12 mouse cellular contexts compared by ENCODE assay signal in the genomic region with DNA sequence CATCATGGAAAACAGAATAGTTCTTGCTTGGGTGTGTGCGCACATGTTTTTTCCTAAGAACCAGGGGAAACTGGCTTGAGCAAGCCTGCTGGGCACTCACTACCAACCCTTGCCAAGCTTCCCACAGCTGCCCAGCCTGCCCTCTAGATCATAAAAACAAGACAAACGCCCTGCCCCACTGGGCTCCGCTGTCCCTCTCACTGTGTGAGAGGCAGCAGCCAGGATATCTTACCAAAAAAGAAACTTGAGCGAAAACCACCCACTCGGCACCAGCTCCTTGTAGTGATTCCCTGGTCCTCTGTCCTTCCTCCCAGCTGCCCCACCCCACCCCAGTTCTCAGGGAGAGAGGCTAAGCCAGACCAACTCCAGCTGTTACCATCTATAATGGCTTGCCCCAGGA. TPM values are rescaled to one million over a fixed set of nuclear protein-coding genes. Genes with fewer than 3 reads are reported as not detected.
DNase-seq lines count a peak whose midpoint lies in the region; ATAC-seq and TF ChIP-seq lines count a peak whose summit lies in the region.
"Had no signal": no experiment of that assay in that cellular context is flagged by ENCODE, and none has a peak within 500 bp of the region (broad histone marks: within the 10 kb centered on the region; RNA-seq: fewer than 3 reads in every experiment).

No protein-coding gene starts in this region.

- H3K4me1 ChIP-seq in liver, postnatal 0 days (ENCODE audit: insufficient read depth): peaks cover 13% of the 10 kb centered on the region
- peaks cover 39% of the 10 kb centered on the region for H3K4me1 ChIP-seq in embryonic facial prominence, embryonic 10.5 days

- 75% methylated on average over 5 of the region's 5 CpGs for WGBS in liver, postnatal 0 days (ENCODE audit: insufficient replicate concordance)
- WGBS in embryonic facial prominence, embryonic 10.5 days: 79% methylated on average over 5 of the region's 5 CpGs

- TF ChIP-seq EP300 in liver, postnatal 0 days (IDR thresholded peaks at IDR 0.05; ENCODE audit: low read depth): no peak

- no peaks in the 10 kb centered on the region for H3K27me3 ChIP-seq in liver, postnatal 0 days (ENCODE audit: insufficient read depth, low read length)
- H3K27me3 ChIP-seq in embryonic facial prominence, embryonic 10.5 days (replicated peaks; ENCODE audit: low read depth, poor library complexity, severe bottlenecking): no peaks in the 10 kb centered on the region
- H3K27me3 ChIP-seq: liver, embryonic 12.5 days had no signal

- no peak overlapping the region for H3K9ac ChIP-seq in liver, postnatal 0 days (replicated peaks)
- H3K9ac ChIP-seq: liver, embryonic 12.5 days had no signal

- no peak for ATAC-seq in liver, postnatal 0 days
- ATAC-seq: forebrain, embryonic 14.5 days; liver, embryonic 12.5 days had no signal

- no peak overlapping the region for H3K4me3 ChIP-seq in liver, postnatal 0 days (ENCODE audit: low read depth, low read length)
- H3K4me3 ChIP-seq in embryonic facial prominence, embryonic 10.5 days: no peak overlapping the region
- H3K4me3 ChIP-seq: liver, embryonic 12.5 days had no signal

- no peaks in the 10 kb centered on the region for H3K9me3 ChIP-seq in liver, postnatal 0 days (ENCODE audit: low read length)
- no peaks in the 10 kb centered on the region for H3K9me3 ChIP-seq in embryonic facial prominence, embryonic 10.5 days
- H3K9me3 ChIP-seq: liver, embryonic 12.5 days had no signal

- 0 out of 2 replicates have a peak overlapping the region, but pooled peaks have one; percentile 5 for H3K27ac ChIP-seq in liver, postnatal 0 days (ENCODE audit: low read depth)
- H3K27ac ChIP-seq in embryonic facial prominence, embryonic 10.5 days (replicated peaks): 0 out of 2 replicates have a peak overlapping the region, but pooled peaks have one; percentile 48
- H3K27ac ChIP-seq: liver, embryonic 12.5 days had no signal

- peaks cover 6% of the 10 kb centered on the region; the same call in 1 of the 2 replicates for H3K36me3 ChIP-seq in liver, postnatal 0 days (replicated peaks; ENCODE audit: insufficient read depth, low read length)
- H3K36me3 ChIP-seq in embryonic facial prominence, embryonic 10.5 days (replicated peaks): no peaks in the 10 kb centered on the region; the same call in 1 of the 2 replicates
- H3K36me3 ChIP-seq: liver, embryonic 12.5 days had no signal

- no peak overlapping the region for H3K4me2 ChIP-seq in liver, postnatal 0 days (ENCODE audit: low read depth, low read length)
- H3K4me2 ChIP-seq: liver, embryonic 12.5 days had no signal

- TF ChIP-seq CTCF in liver, postnatal 0 days (IDR thresholded peaks at IDR 0.05; ENCODE audit: low read depth): no peak

- peak; percentile 16 to 22 for DNase-seq in frontal cortex, postnatal 36 days (ENCODE audit: low spot score in 2 of 2)
- DNase-seq in frontal cortex, postnatal 10 days (ENCODE audit: low spot score in 2 of 2): no peak
- DNase-seq in liver, postnatal 0 days: no peak
- DNase-seq in liver: no peak
- DNase-seq in embryonic facial prominence, embryonic 10.5 days (ENCODE audit: low spot score): no peak
- peak; percentile 62 to 89 for DNase-seq in kidney, postnatal 36 days
- DNase-seq in B cell, adult 2 months: no peak
- no peak for DNase-seq in layer of hippocampus, postnatal 10 days (ENCODE audit: low spot score in 2 of 2)
- DNase-seq: embryo, embryonic 11 days; midbrain, embryonic 14.5 days had no signal

RNA-seq across cellular contexts. Expression of gene Klhl3, which starts 48.1 kb away (rescaled TPM):
- polyA plus RNA-seq in liver, postnatal 0 days (2015; fragmentation: Nextera tagmentation; extraction: Ambion mirVana): 2.2 and 2.9 TPM in 2 replicates
- 1.7 and 1.8 TPM in 2 replicates for polyA plus RNA-seq in embryonic facial prominence, embryonic 10.5 days (2016; fragmentation: Nextera tagmentation; extraction: Ambion mirVana)
- total RNA-seq in layer of hippocampus, postnatal 10 days (2021): 10 to 100 TPM; 25.0 to 27.8 TPM

Comparison
In these comparisons a context has a peak if more than half of its experiments do, and no peak if none do; other contexts are left out.
1. DNase-seq: peak in frontal cortex, postnatal 36 days (2 of 2) and kidney, postnatal 36 days (2 of 2); none in frontal cortex, postnatal 10 days (0 of 2), liver, postnatal 0 days (single experiment), liver (single experiment), embryonic facial prominence, embryonic 10.5 days (single experiment), B cell, adult 2 months (0 of 2) and layer of hippocampus, postnatal 10 days (0 of 2).